Mouse (Mus musculus): ENCODE measurements around the gene Hoxc6.

Gene Hoxc6

DNA sequence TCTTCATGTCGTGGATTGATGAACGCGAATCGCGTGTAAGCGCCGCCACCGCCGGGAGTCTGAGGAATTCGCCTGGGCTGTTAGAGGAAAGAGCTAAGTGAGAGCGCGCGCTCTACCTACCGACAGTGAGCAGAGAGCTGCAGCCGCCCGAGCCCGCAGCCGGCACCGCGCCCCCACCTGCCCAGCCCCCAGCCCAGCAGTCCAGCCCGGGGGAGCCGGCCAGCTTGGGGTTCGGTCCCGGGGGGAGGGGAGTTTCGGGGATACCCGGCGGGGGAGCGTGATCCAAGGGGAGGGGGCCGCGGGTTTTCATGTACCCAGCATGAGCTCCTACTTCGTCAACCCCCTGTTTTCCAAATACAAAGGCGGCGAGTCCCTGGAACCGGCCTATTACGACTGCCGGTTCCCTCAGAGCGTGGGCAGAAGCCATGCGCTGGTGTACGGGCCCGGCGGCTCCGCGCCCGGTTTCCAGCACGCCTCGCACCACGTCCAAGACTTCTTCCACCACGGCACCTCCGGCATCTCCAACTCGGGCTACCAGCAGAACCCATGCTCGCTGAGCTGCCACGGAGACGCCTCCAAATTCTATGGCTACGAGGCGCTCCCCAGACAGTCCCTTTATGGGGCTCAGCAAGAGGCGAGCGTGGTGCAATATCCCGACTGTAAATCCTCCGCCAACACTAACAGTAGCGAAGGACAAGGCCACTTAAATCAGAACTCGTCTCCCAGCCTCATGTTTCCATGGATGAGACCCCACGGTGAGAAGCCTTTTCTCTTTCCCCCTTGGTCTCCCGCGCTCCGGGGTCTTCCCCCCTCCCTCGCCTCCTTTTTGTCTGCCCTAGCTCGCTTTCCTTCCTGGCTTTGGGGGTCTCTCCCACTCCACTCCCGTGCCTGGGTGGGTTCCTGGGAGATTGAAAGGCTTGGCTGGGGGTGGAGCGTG, 7.3 kb upstream of the Hoxc6 start, which contains the start of gene Hoxc8:
Gene Hoxc8 (plus strand): TSS at position 147 of the 937 bp plus-strand sequence.
- no peak for DNase-seq (ENCODE audit: low spot score in 2 of 2)

DNA sequence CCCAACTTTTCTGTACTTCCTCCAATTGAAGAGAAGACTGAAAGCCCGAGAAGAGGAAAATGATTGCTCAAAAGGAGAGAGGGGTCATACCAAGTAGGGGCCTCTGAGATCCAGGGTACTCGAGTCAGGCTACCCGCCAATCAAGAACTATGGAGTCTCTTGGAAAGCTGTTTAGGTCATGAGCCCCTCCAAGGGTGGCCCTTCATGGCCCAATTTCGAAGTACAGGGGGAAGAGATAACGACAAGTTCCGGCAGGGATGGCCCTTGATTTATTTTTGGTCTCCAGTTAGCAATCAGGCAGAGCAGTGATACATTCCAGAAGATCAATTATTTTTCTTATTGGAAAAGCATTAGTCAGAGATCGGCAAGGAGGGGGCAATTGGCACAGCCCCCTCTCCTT, 6.3 kb upstream of the Hoxc6 start:
- no peak for DNase-seq (ENCODE audit: low spot score in 2 of 2)

DNA sequence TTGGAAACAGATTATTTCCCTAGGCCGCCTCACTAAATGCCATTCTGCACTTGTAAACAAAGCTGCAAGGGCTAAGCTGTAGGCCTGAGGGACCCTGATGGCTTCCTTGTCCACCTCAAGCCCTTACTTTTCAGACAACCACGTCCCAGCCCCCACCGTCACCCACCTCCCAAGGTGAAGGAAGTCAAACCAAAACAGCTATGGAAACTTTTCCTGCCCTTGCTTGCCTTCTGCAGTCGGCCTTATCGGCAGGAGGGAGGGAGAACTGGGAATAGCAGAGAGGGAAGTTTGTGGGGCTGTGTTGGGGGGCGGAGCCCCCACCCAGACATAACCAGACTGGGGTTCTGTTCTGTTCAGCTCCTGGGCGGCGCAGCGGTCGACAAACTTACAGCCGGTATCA, 5.9 kb upstream of the Hoxc6 start:
- DNase-seq (ENCODE audit: low spot score in 2 of 2), result no peak

DNA sequence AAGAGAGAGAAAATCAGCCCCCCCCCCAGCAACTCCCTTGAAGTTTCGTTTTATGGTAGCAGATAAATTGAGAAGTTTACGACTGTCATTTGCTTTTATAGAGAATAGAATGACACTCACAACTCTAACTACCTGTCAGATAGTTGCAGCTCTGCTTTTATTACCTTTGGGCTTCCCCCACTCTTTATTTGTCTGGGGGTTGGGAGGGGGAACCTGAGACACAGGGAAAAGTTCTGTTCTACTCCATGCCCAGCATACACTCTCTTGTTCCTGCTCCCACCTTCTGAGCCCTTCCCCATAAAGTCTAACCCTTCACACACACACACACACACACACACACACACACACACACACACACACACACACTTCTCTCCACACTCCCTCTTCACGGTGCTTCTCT, 5.2 kb upstream of the Hoxc6 start:
- DNase-seq (ENCODE audit: low spot score in 2 of 2), result no peak

DNA sequence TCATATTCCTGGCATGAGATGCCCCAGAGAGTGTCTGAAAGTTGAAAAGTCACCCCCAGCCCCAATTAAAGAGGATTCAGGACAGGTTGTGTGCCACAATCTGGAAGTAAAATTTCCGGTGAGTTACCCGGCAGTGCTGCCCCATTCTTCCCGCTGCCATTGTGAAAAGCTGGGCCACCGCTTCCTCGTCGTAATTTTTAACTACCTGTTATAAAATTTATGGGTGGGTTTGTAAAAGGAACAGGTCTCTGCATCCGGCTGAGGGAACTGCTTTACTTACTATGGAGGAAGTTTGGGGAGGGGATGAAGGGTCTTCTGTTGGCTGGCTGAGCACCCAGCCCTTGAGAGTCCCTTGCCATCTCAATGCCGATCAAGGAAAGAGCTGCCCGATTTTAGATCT, 1.5 kb upstream of the Hoxc6 start:
- DNase-seq (ENCODE audit: low spot score in 2 of 2), result no peak

DNA sequence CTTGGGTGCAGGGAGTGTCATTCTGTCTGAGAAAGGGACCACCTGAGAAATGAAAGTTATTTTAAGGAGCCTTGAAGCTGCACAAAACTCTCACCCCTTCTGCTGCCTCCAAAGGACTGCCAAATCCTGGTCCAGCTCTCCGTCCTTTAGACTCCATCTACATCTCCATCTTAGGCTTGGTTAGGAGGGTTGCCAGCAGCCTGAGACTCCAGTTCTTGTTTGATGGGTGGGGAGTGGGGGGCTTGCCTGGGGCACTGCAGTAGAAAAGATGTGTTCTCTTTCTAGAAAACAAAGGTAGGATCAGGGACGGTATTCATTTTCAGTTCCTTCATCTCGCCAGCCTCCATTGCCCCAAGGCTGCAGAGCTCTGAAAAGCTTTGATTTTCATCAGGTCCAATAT, 626 bp upstream of the Hoxc6 start:
- no peak for DNase-seq (ENCODE audit: low spot score in 2 of 2)

DNA sequence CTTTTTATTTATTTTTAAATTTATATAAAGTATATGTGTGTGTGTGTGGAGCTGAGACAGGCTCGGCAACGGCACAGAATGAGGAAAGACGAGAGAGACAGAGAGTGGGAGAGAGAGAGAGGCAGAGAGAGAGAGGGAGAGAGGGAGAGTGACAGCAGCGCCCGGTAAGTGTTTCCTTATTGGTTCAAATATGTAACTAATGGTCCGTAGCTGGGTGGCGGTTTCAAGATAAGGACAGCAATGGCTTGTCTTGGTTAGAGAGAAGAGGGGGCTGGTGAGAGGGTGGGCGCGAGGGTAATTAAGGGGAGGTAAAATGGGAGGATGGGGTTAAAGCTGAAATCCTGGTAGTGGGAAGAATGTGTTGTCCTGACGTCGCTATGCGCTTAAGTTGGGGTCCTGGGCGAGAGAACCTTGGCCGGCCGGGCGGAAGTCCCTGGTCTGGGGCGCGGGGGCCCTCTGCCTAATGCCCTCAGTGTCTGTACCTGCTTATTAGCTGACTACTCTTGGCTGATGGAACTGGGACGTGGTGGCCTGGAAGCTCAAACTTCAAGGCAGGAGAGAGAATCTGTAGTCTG, 638 bp downstream of the Hoxc6 start:
- DNase-seq (ENCODE audit: low spot score in 2 of 2), result no peak

DNA sequence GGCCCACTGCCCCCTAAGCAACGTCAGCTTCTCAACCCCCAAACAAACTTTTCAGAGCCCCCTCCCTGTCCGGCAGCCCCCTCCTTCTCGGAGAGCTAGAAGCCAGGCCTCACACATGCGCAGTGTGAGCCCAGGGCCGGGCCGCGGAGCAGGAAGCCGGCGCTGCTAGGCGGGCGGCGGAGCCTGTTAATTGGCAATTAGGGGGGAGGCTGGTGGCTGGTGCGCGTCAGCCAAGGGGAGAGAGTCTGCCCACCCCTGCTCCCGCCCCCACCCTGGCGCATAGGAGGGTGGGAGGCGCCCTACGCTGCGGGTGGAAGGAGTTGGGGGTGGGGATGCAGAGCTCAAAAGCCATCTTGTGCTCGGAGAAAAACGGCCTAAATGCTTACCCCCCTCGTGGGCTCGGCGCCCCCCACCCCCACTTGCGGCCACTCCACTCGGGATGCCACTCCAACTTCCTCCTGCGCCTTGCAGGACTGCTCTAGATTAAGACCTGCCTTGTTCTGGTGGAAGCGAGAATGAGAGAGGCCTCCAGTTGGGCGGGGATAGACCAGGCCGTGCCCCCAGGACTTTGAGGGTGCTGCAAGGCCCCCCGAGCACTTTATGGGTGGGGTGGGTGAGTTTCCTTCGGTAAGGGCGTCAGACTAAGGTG, 1.2 kb downstream of the Hoxc6 start:
- DNase-seq (ENCODE audit: low spot score in 2 of 2), result no peak

DNA sequence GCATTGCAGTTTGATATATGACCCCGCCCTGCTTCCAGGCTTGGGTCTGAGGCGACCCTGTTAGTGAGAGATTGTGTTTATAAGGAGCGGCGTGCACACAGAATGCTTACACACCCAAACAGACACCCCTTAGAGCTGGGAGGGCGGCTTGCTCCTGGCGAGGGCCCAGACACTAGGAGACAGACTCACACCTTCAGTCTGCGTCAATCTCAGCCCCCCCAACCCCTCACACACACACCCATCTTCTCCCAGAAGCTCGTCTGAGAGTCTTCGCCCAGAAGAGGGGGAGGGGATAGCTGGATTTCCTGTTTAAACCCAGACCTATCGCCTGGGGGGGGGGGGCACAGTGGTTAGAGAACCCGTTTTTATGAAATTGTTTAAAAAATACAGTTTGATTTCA, 1.9 kb downstream of the Hoxc6 start:
- DNase-seq (ENCODE audit: low spot score in 2 of 2), result no peak

DNA sequence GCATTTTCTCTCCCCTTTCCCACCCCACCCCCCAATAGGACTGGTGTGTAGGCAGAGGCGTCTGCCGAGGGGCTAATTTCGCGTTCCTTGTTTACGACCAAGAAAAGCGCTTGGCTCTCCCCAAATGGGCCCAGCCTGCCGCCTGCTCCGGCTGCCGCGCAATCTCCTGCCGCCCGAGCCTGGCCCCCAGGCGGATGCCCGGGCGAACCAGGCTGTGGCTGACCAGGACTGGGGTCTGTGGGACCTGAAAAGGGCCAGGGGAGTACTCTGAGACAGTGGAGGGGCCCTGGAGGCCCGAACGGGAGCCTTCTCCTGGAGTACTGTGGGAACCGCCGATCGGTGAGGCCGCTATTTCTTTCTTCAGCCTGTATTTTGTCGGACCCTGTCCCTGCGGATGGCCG, 2.4 kb downstream of the Hoxc6 start:
- DNase-seq (ENCODE audit: low spot score in 2 of 2), result no peak

DNA sequence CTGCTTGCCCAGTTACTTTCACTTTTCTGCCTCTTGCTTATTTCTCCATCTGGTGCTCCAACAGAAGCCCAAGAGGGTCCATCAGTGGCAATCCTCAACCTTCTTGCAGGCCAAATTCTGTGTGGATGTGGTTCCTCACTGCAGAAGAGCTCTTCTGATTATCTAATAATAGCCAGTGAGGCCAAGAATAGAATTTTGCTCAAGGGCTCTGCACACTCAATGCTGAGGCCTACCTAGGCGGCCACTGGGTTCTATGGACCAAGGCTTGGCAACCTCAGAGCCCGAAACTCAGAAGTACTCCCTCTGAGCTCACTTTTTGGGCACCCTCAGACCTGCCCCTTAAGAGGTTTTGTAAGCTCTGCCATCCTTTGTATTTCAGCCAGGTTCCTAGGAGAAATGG, 3.3 kb downstream of the Hoxc6 start:
- DNase-seq (ENCODE audit: low spot score in 2 of 2), result no peak

DNA sequence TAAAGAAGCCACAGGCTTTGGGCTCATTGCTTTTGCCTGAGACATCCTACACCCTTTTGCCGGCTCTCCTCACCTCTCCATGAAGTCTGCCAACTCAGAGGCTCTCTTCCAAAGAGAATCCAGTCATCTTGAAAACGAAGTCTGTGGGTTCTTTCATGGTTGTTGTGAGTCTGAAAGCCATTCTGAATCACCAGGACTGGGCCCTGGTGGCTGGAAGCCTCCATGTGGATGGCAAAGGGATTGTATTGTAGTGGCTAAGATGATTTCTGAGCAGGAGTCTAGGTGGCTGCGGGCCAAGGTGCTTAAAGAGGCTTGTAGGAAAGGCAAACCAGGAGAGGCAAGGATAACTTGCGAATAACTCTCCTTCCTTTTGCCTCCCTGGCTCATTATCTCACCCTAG, 4.1 kb downstream of the Hoxc6 start:
- DNase-seq (ENCODE audit: low spot score in 2 of 2), result no peak

DNA sequence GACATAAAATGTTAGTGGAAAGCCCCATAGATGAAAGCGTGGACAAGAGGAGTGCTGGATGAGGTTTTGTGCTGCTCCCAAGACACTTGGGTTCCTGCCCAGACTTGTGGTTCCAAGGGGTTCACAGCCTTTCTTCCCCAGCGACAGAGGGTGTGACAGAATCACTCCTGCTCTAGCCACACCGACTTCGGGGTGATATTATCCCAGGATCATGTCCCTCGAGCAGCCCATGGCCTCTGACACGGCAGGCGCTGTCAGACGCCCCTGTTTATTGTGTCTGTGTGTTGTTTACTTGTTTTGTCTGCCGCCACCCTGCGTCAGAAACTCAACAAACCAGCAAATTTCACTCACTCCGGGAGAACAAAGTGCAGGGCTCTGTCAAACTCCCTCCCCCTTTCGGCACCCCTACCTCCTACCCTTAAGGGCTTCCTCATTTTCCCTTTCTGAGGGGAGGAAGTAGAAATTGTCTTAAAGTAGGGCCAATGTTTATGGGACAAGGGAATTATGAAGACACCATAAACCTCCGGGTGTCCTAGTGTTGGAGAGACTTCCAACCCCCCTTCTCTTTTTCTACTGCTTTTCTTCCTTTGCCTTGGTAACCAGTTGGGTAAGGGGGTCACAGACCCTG, 4.9 kb downstream of the Hoxc6 start:
- DNase-seq (ENCODE audit: low spot score in 2 of 2), result no peak

DNA sequence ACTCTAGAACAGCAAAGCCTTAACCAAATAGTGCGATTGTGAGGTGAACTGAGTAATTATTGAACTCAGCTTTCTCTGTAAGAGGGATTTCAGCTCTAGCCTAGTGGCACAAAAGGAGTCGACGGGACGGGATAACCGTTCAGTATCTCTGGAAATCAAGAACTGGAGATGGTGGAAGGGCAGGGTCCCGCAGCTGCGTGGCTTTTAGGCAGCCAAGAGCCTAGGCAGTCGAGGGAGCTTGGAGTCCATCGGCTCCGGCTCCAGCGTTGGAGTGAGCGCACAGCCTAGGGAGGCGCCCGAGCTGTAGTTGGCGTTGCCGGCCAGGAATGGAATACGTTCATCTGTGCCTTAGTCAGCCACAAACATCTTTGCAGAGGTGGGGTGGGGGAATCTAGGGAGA, 7.3 kb downstream of the Hoxc6 start:
- no peak for DNase-seq (ENCODE audit: low spot score in 2 of 2)

DNA sequence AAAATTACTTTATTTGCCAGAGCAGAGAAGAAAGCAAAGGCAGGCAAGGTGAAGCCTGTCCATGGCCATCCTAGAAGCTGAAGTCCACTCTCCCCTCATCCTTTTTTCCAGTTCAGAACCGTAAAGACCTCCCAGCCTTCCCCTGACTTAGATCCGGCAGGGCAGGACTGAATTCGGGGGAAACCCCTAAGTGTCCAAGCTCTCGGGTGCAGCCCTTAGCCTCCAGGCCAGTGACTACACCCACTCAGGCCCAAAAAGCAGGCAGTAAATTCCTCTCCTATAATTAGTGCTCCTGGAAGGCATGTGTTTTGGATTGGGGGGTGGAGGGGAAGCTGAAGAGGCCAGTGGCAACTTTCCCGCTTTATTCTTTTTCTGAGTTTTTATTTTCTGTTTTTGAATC, 7.7 kb downstream of the Hoxc6 start:
- no peak for DNase-seq (ENCODE audit: low spot score in 2 of 2)

DNA sequence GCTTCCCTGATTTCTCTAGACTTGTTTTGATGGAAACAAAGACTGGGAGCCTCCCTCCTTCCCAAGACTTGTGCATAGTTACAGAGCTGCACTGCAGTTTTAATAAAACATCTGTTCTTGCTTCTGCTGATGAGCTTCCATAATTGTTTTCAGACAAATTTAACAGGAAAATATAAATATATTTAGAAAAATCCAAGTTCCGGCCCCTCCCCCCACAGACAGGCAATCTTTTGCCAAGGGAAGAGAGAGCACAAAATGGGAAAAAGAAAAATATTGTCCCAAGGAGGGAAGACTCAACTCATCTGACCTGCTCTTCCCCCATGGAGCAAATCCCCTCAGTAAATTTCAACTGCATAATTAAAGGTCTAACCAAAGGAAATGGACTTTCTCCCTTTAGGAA, 8.3 kb downstream of the Hoxc6 start:
- no peak for DNase-seq (ENCODE audit: low spot score in 2 of 2)

DNA sequence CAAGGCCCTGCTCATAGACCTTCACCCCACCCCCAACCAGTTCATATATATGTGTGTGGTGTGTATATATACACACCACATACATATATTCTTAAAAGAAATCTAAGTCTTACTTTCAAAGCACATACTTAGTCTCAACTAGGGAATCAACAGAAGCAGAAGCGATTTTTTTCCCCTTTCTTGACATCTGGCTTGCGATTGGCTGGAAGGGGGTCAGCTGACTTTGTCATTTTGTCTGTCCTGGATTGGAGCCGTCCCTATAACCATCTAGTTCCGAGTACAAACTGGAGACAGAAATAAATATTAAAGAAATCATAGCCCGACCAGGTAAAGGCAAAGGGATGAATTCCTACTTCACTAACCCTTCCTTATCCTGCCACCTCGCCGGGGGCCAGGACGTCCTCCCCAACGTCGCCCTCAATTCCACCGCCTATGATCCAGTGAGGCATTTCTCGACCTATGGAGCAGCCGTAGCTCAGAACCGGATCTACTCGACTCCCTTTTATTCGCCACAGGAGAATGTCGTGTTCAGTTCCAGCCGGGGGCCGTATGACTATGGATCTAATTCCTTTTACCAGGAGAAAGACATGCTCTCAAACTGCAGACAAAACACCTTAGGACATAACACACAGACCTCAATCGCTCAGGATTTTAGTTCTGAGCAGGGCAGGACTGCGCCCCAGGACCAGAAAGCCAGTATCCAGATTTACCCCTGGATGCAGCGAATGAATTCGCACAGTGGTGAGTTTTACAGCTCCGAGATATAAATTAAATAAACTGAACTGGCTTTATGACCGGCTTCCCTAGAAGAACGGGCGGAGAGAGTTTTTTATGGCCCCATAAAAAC, 11.4 kb downstream of the Hoxc6 start:
- no peak for DNase-seq (ENCODE audit: low spot score in 2 of 2)

DNA sequence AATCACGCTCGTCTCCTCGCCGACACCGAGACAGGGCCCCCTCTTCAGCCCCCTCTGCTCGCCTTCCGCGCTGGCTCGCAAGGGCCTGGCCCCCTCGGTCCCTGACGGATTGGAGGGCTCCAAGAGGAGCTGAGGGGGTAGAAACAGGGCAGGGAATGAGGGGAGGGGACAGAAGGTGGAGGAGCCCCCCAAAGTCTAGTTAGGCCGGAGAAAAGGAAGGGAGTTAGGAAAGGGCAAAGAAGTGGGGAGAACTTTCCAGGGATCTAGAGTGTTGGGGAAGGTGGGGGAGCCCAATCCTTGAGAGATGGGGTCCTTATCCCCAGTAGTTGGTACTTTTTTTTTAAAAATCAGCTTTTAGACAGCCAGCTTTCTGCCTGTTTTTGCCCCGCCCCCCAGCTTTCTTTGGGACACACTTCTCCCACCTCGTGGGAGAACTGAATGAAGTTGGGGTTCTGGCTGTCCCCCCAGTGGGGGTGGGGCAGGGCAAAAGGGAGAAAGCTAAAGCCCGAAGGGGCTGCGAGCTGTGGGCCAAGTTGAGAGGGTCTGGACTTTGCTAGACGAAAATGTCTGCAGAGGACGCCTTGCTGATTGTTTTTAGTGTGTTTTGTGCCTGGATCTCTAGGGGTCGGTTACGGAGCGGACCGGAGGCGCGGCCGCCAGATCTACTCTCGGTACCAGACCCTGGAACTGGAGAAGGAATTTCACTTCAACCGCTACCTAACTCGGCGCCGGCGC, 12.2 kb downstream of the Hoxc6 start:
- no peak for DNase-seq (ENCODE audit: low spot score in 2 of 2)

DNA sequence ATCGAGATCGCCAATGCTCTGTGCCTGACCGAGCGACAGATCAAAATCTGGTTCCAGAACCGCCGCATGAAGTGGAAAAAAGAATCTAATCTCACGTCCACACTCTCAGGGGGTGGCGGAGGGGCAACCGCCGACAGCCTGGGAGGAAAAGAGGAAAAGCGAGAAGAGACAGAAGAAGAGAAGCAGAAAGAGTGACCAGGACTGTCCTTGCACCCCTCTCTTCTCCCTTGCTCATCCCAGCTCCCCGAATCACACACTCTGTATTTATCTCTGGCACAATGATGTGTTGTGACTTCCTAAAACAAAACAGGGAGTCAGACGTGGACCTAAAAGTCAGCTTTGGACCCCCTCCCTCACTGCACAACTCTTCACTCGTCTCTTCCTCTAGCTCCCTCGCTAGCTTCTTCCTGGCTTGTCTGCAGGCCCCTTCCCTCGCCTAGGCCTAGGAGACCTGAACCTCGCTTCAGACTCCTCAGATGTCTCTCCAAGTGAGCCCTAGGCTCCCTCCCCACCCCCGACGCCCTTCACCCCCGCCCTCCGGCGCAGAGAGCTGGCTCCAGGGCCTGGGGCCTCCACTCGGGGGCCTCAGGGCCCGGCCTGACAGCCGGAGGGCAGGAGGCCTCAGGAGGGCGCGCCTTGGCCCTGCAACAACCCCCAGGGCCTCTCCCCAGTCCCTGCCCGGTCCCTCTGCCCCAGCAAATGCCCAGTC, 12.9 kb downstream of the Hoxc6 start:
- DNase-seq (ENCODE audit: low spot score in 2 of 2), result no peak

DNA sequence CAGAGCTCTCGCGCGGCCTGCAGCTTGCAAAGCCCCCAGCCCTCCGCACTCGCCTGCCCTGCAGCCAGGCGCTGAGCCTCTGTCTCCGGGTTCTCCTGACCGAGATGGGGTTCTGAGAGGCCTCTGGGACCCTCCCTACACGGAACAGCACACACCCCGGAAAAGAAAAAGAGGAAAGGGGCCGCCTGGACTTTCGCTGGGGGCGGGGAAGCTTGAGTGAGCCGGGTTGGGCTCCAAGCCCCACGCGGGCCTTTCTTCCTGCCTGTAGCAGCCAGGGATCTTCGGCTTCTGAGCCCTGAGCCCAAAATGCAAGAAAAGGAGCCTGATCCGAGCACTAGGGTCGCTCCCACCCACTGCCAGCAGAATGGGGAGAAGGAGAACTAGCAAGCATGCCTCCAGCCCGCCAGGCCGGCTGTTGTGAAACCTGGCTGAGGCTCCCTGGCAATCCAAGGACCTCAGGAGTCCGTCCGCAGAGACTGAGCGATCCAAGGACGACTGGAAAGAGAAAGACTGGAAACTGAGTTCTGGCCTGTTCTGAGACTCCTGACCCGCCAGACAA, 13.9 kb downstream of the Hoxc6 start:
- no peak for DNase-seq (ENCODE audit: low spot score in 2 of 2)
